Mouse (Mus musculus) hindlimb bud, embryonic 11.5 days (tissue): Measurements from ENCODE around the gene Zfp13.

Experiments
- DNase-seq: peaks from one replicate; pipeline ENCODE4 v3.0.0-alpha.2; 2012; ENCODE audit warnings: low read depth, low spot score; ENCODE audit errors: extremely low spot score

Gene Zfp13

DNA sequence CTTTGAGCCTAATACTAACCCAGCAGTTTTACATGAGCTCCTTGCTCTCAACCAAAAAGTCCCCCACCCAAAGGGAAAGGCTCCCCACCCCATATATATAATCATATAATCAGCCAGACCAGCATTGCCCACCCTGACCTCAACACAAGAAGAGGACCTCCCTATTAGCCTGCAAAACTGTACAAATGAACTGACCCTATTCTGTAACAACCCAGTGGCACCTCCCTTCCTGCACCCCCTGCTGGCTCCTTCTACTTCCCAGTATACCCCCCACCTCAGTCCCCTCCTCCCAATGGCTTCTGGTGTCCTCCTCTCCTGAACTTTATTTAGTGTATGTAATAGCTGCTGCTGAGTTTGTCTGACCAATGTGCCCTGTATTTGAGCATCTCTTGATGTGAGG lies 47.9 kb downstream of the Zfp13 start:
- DNase-seq, result no peak

DNA sequence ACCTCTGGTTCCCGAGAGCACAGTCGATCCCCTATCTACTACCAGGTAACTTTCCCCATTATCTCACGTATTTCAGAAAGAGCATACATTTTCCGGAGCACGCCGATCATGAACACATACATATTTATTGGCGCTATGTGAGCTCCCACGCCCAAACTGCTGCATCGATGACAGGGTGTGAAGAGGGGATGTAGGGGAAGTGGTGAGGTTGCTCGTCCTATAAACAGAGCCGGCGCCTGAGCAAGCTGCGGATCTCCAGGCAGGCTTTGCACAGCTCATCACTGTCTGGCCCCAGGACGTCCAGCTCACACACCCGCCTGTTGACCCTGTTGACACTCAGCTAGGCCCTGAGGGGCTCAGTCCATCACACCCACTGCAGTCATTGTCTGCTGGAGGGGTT lies 48.4 kb downstream of the Zfp13 start:
- no peak for DNase-seq

DNA sequence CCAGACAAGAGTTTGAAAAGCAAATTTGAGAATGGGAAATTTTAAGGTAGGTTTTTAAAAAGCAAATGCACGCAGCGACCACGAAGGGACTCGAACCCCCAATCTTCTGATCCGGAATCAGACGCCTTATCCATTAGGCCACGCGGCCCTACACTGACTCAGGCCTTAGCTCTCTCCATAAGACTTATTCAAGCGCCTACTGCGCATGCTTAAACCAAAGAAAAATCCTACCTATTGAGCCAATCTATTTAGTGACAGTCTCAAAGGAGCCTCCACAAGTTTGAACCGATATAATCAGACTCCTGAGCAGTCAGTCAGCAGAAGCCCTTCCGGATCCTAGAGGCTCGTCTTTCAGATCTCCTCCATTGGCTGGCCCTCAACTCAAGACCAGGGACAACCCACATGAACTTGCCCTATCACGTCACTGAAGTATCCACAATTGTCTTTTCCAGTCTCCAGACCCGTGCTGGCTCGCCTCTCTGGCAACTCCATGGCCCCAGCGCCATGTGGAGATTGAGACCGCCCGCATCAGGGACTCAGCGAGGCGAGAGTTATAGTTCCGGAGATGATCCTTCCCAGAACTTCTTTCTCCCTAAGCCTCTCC lies 49.0 kb downstream of the Zfp13 start:
- DNase-seq, result no peak

DNA sequence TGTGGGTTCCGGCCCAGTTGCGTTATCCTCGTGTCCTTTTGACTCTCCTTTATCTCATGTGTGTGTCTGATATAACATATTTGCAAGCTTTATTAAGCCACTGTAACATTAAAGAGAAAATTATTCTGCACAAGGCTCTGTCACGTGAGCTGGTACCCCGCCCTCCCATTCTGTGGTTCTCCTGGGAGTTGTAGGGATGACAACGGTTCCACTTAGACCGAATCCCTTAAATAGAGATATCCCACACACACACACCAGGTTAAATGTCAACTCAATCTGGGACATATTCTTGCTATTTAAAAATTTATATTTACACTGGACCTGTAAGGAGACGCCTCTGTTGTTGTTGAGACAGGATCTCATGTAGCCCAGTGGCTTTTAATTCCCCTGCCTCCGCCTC lies 49.8 kb downstream of the Zfp13 start:
- no peak for DNase-seq

DNA sequence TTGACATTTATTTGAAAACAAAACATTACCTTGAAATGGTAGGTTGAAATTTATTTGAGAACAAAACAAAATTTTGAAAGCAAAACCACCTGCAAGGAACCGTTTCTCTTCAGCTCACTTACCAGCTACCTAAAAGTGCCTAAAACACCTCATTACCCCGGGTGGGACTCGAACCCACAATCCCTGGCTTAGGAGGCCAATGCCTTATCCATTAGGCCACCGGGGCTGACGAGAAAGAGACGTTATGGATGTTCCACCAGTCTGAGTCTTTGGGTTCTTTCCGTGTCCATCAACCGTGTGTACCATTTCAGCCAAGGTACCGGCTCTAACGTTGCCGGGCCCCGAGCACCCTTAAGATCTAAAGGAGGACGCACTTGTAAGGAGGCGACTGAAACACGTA lies 50.7 kb downstream of the Zfp13 start:
- DNase-seq, result no peak

DNA sequence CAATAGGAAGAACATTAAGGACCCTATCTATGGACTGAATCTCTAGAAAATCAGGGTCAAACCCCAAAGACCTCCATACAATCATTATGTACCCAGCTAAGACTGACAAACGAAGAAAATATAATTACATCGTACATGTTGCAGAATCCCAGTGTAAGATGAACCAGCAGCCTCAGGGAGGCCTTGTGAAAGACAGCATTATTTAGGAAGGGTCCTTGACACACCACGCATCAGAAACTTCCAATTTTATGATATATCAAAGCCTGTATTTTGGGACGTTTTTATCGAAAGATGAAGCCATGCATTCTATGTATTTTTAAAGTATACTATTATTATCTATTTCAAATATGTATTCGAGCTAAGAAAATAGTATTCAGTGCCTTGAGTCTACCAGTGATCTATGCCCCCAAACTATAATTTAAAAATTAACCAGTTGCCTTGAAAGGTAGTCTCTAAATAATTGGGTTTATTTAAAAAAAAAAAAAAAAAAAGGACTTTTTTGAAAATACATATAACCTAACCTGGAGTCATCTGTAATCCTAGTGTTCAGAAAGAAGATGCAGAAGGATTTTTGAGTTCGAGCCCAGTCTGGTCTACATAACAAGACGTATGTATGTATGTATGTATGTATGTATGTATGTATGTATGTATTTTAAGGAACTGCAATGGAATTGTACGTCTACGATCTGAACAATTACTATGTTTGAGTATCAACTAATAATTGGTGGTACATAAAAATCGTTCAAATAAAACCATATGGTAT lies 51.4 kb downstream of the Zfp13 start:
- DNase-seq, result no peak

DNA sequence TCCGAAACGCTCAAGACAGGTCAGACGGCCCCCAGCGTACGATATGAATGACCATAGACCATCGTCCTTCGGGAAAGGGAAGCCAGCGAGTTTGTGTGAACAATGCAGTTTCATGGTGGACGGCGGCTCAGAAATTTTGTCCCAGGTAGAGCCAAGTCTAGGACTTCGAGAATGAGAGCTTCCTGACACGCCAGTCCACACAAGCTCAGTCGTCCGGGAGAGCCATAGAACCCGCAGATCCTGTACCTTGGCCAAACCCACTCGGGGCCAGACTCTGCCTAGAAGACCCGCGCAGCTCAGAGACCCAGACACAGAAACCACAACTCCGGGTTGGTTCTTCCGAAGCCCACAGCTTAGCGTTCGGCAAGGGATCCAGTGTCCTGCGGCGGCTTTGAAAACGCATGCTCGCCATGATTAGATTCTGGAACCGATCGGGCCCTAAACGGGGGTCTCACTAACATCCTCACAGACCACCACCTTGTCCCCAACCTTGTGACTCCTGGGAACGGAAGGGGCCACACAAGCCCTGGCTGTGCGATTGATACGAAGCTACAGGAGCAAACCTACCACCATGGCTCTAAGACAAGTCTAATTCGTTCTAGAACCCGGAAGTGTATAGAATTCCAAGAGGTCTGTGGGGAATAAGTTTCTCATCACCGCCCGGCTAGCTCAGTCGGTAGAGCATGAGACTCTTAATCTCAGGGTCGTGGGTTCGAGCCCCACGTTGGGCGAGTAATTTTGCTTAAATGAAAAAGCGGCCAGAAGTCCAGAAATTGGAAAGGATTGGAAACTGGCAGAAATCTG lies 52.4 kb downstream of the Zfp13 start:
- no peak for DNase-seq

DNA sequence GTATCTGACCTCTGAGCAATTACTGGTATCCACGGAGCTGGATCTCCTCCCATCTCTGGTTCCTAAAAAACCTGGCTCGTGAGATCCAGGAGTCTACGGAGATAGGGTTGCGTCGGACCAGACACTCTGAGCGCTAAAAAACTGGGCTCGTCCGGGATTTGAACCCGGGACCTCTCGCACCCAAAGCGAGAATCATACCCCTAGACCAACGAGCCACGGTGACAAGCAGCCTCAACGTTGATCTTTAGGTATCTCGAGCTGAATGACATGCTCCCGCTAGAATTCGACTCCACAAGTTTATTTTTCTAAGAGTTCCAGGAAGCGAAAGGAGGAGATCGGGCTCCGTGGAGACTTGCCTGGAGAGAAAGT lies 53.0 kb downstream of the Zfp13 start:
- no peak for DNase-seq

DNA sequence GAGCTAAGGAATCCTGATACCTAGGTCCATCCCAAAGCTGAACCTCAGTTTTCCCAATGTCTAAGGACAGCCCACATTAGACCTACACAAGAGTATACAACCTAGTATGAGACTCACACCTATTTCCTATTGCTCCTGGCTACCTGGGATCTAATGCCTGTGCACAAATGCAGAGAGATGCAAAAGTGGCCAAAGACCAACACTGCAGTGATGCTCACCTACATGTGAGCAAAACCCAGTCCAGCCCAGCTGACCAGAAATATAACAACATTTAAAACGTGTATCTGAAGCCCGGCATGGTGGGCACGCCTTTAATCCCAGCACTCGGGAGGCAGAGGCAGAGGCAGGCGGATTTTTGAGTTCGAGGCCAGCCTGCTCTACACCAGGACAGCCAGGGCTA lies 53.4 kb downstream of the Zfp13 start:
- no peak for DNase-seq

DNA sequence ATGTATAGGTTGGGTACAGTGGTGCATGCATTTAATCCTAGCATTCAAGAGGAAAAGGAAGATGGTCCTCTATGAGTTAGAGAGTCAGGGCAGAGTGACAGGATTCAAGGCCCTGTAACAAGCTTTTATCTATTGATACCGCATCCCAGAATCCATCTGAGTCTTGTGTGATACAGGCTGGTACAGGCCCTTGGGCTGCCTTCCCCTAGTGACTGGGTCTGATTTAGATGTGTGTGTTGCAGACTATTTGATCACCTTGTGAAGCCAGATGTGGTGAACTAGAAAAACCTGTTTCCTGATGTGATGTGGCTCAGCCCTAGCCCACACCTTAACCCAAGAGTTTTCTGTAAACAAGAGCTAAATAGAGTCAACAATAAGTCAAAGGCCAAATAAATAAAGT lies 54.5 kb downstream of the Zfp13 start:
- no peak for DNase-seq

DNA sequence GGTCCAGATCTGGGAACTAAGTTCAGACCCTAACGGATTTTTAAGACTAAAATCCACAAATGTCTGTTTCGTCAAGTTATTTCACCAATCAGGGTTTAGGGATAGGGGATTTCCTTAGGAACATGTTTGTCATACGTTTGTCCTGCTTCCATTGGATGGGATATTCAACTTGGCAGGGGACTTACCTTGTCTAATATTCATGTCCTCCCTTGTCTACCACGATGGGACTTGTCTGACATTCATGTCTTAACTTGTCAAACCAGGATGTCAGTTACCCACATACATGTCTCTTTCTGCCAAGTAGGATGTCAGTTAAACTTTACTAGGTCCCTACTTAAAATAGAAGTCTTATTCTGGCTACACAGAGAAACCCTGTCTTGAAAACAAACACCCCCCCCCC lies 55.3 kb downstream of the Zfp13 start:
- no peak for DNase-seq

DNA sequence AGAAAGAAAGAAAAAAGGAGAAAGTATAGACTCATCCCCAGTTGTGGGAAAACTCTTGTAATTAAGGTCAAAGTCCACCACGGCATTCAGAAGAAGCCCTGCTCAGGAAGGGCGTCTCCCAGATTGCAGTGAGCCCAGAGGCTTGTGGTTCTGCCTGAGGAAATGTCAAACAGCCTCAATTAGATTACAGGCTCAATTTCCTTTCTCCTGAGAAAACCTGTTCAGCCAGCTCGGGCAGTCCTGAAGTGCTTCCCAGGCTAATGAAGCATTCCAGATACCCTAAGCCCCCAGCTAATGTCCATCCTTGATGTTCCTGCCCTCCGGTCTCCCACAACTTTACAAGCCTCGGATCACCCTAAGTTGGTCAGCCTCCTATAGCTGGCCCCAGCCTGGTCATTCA lies 56.0 kb downstream of the Zfp13 start:
- DNase-seq, result no peak

DNA sequence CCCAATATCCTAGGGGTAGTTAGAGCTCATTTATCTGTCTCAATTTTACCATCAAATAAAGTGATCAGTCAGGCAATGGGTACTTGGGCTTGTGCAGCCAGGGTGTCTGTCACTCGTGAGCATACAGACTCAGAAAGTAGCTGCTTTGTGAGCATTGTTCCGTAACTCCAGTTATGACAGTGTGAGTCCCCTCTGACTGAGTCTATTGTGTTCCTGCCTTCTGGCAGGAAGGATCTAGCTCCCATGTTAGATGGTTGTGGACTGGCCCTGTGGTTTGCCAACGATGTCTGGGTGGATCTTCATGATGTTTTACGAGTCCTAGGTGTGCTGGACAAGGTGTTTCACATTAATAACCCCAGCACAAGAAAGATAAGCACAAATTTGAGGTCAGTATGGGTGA lies 56.5 kb downstream of the Zfp13 start:
- DNase-seq, result no peak

DNA sequence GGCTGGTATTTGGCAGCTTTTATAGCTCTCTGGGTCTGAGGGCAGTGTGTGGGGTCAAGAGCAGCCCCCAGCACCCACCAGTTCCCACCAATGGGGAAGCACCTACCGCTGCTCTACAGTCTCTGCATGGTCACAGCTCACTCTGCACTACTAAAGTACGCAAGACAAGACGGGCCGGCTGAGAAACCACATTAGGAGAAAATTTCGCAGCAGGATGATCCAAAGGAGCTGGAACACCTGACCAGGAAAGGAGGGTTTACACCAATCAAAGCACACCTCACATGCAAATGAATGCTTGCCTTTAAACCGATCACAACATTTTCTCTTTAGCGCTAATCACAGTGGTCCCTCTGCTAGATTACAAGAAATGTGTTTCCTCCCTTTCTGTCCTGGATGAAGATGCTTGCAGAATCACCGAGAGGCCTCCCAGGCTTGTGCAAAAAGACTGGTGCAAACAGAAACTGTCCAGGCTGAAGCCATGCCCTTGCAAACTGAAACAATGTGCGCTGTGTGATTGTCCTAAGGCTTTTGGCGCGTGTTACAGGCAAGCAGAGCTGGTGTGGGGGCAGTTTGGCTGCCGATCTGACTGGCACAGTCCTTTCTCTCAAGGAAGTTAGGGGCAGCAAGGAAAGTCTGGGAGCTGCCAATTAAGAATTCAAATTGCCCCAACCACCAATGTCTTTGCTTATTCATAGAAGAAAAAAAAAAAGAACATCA lies 57.1 kb downstream of the Zfp13 start:
- no peak for DNase-seq

DNA sequence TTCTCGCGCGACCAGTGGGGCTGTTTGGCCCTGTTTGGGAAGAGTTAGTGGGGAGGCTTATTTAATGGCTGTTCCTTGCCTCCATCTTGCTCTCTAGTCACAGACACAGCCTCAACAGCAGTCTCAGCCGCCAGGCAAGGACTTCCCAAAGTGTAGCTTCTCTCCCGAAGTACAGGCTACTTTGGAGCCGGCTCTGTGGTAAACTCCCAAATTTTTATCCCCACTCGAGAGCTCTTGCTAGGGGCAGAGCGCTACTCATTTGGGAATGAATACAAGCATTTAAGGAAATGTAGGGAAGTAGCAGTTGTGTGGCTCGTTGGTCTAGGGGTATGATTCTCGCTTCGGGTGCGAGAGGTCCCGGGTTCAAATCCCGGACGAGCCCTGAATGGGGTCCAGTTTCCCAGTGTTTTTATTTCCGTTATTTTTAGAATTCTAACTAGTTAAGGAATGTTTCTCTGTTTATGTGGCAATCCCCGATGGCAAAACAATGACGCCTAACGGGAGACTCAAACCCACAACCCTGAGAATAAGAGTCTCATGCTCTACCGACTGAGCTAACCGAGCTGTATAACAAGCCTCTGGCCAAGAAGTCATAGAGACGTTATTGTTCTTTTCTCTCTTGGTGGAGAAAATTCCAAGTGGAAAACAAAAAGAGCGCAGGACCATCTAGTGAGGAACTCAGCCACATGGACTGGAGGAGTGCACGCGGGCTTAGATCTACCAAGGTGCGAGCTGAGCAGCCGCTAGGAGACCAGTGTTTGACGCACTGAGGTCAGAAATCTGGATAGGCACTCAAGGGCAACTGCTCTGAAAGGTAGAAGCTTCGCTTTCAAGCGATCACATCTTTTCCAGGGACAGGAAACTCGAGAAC lies 58.4 kb downstream of the Zfp13 start:
- DNase-seq, result no peak

DNA sequence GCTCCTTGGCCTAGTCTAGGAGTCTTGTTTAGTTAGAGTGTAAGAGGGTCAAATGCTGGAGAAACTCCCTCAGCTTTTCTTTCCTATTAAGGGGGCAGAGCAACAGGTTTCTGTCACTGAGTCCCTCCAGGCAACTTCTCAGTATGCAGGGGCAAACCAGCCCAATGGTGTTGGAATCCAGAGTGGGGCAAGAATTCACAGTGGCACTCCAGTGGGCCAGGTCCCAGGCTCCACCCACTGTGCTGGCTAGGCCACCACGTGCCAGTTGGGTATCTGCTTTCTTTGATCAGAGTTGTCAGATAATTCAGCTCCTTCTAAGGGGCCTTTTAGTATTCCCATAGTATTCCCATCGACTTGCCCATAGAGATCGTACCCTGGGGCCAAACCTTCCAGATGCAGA lies 59.2 kb downstream of the Zfp13 start:
- no peak for DNase-seq

DNA sequence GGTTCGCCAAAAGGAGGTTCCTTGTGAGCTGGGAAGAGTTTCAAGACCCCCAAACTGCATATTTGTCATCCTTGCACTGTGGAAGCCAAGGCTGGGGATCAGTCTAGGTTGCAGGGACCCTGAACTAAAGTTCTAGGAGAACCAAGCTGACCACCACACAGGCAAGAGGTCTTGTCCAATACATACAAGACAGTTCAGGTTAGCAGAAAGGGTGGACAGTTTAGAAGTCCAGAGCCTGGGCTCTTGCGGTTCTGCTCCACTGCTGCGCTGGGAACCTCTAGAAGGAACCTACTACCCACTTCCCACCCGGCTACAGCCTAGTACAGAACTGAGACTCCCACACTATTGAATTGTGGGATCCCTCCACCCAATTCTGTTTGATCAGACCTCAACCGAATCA lies 59.7 kb downstream of the Zfp13 start:
- DNase-seq, result no peak

DNA sequence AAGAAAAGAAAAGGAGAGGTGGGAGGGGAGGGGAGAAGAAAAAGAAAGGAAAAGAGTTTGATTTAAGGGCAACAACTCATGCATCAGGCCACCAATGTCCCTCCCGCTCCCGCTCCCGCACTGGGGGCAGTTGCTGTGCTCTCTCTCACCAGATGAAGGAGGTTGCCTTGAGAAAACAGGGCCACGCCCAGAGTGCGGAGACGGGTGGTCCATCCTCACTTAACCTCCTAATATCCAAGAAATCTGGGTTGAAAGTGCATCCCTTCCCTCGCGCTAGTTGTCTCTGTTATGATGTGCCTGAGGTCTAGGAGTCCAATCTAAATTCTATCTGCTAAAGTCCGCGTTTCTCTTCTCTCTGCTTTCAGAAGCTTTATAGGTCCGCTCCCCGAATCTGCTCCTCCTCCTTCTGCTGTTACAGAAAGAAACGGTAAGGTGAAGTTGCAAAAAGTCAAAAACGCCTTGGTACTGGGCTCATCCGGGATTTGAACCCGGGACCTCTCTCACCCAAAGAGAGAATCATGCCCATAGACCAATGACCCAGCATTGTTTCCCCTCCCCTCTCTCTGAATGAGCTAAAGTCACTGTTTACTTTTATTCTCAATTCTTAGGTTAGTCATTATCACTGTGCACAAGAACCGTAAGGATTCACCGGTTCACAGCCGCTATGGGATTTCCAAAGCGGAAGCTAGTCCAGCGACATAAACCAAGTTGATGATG lies 60.8 kb downstream of the Zfp13 start:
- DNase-seq, result no peak

DNA sequence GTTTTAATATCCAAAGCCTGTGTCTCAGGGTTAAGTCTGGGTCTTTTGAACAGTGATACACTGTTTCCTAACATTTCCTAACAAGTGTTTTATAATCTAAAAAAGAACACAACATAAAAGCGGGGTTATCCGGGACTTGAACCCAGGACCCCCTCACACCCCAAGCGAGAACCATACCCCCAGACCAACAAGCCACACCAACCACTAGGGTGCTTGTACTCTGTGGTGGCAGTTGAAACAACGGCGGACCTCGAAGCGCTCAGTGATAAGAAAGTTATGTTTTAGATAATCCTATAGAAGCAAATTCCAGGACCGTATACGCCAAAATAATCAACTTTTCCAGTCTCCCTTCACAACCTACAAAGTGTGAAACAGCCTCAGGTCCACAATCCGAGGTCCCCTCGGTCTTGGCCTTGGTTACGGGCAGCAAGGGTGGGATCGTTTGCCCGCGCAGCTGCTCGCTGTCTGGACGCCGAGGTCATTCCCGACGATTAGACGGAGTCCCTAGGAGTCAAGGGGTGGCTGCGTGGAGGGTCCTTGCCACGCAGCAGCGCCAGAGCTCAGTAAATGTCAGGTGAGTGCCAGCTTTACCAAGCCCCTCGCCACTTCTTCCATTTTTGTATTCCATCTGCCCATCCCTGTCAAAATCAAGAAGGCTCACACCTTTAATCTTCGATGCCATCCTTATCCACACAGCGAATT lies 61.6 kb downstream of the Zfp13 start:
- no peak for DNase-seq
